Mouse (Mus musculus) thymus, postnatal 0 days (tissue): ENCODE measurements around the gene Vmn1r12. TPM values are rescaled to one million over a fixed set of nuclear protein-coding genes. Genes with fewer than 3 reads are reported as not detected.
"Not testable (repeated sequence)": the region's sequence is repeated elsewhere in the genome, so short reads cannot be mapped to it uniquely, and the experiment has no call there.

ENCODE experiments used
- DNase-seq: peaks from one replicate; pipeline ENCODE4 v3.0.0-alpha.2; 2015; ENCODE audit warnings: low spot score
- polyA plus RNA-seq: library from polyadenylated mRNA; unstranded; fragments of >200 nt; fragmentation: Nextera tagmentation; extraction: Ambion mirVana; gene quantifications from 2 replicates; pipeline ENCODE4 v1.2.1, GENCODE M21; 2015

Gene Vmn1r12
- polyA plus RNA-seq: not detected in 2 replicates

- DNase-seq: no peak
Measured at GRCm38 (mm10) chr6:57156619-57157018, at the start of gene Vmn1r12. Gene Vmn1r12 (plus strand): TSS chr6:57156919.

DNA sequence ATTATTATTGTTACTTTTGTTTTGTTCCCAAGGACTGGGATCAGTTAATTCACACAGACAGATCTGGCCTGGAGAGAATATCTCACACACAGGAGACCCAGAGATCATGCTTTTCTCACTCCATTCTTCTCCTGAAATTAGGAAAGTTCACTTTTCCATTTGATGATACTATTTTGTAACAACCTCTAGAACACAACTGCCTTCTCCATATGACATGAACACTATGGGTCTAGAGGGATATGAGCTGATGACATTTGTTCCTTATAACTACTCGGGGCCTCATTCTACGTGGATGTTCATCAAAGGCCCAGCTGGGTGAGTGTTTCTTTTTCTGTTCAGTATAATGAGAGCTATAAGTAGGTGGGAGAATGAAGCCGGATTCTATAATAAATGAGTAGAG, 47.6 kb upstream of the Vmn1r12 start, which contains the start of gene Vmn1r10:
TSS of gene Vmn1r10 (plus strand) at position 301 of the 400 bp plus-strand sequence.
- no peak for DNase-seq

- DNase-seq: no peak
Measured at GRCm38 (mm10) chr6:57133155-57133554, 23.6 kb upstream of the Vmn1r12 start, which contains the start of gene Vmn1r11. Gene Vmn1r11 (plus strand): TSS chr6:57133455.

DNA sequence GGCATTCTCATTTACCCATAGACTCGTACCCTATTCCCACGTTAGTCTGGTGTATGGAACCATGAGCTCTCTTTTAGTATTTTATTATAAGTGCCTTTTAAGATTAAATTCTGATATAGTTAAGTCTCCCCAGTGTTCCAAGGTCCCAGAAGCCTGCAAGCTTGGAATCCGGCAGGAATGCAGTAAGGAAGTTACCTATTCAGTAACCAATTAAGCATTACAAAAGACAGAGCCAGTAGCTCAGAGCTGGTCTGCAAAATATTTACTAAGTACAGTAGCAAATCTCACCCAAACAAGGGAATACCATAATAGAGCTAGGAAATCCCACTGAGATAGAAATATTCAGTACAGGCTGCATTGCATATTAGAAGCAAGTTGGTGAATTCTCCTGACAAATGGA, 33.3 kb downstream of the Vmn1r12 start:
- DNase-seq: not testable (repeated sequence)

DNA sequence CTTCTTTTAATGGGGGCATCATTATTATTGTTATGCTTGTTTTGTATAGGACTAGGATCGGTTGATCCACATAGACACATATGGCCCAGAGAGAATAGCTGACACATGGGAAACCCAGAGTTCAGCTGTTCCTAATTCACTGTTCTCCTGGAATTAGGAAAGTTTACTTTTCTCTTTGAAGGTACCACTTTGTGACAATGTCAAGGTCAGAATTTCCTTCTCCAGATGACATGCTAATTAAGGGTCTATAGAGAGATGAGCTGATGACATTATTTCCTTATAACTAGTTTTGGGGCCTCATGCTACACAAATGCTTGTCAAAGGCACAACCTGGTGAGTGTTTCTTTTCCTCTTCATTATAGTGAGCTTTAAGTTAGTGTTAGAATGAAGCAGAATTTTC, 46.3 kb downstream of the Vmn1r12 start, which contains the start of gene Vmn1r13:
TSS of gene Vmn1r13 (plus strand) at position 301 of the 400 bp plus-strand sequence.
- not testable (repeated sequence) for DNase-seq

Other genes with a start within 250 kb of the Vmn1r12 start
- gene Nt5c3, start 233.0 kb upstream of the Vmn1r12 start, polyA plus RNA-seq: 70.1 and 73.9 TPM in 2 replicates
- 0.27 and 0.51 TPM in 2 replicates for gene Vmn1r4, start 232.9 kb upstream of the Vmn1r12 start, polyA plus RNA-seq
- gene Vmn1r5, start 186.6 kb upstream of the Vmn1r12 start, polyA plus RNA-seq: not detected in 2 replicates
- not detected in 2 replicates for gene Vmn1r6, start 159.7 kb upstream of the Vmn1r12 start, polyA plus RNA-seq
- not detected in 2 replicates for gene Vmn1r7, start 131.6 kb upstream of the Vmn1r12 start, polyA plus RNA-seq
- not detected in 2 replicates for gene Vmn1r8, start 124.6 kb upstream of the Vmn1r12 start, polyA plus RNA-seq
- not detected in 2 replicates for gene Vmn1r9, start 90.1 kb upstream of the Vmn1r12 start, polyA plus RNA-seq
- gene Vmn1r10, start 47.5 kb upstream of the Vmn1r12 start, polyA plus RNA-seq: not detected in 2 replicates
- not detected in 2 replicates for gene Vmn1r11, start 23.5 kb upstream of the Vmn1r12 start, polyA plus RNA-seq
- gene Vmn1r13, start 46.4 kb downstream of the Vmn1r12 start, polyA plus RNA-seq: not detected in 2 replicates
- not detected in 2 replicates for gene Vmn1r14, start 74.8 kb downstream of the Vmn1r12 start, polyA plus RNA-seq
- gene Vmn1r15, start 101.0 kb downstream of the Vmn1r12 start, polyA plus RNA-seq: not detected in 2 replicates
- gene Vmn1r16, start 172.6 kb downstream of the Vmn1r12 start, polyA plus RNA-seq: not detected in 2 replicates
- not detected in 2 replicates for gene Vmn1r17, start 206.8 kb downstream of the Vmn1r12 start, polyA plus RNA-seq
- gene Vmn1r18, start 238.9 kb downstream of the Vmn1r12 start, polyA plus RNA-seq: not detected in 2 replicates
- gene Vmn1r19, start 246.9 kb downstream of the Vmn1r12 start, polyA plus RNA-seq: not detected in 2 replicates